Mouse (Mus musculus) CH12.LX (cell line): ENCODE data around the gene Cyp2u1. TPM values are rescaled to one million over a fixed set of nuclear protein-coding genes. Genes with fewer than 3 reads are reported as not detected.

Experiments
- DNase-seq: peaks from one replicate; pipeline ENCODE4 v3.0.0-alpha.2; 2013; ENCODE audit errors: extremely low read depth
- H3K27ac ChIP-seq: 2 replicates; pipeline ENCODE4 v1.5.1; 2012; ENCODE audit warnings: low read depth, mild to moderate bottlenecking, control low read depth, moderate library complexity; ENCODE audit not compliant: insufficient read depth
- H3K27me3 ChIP-seq: replicated peaks from 2 replicates; pipeline ENCODE3; 2012; ENCODE audit warnings: inconsistent platforms
- H3K36me3 ChIP-seq, 2 experiments: replicated peaks in 1 of 2; 2 replicates each; pipeline versions ENCODE3 to v1.6.1; 2012; ENCODE audit warnings: inconsistent platforms in 1 of 2, low read length in 1 of 2, mild to moderate bottlenecking in 1 of 2, mixed read lengths in 1 of 2, moderate library complexity in 1 of 2; ENCODE audit not compliant: control insufficient read depth in 1 of 2, insufficient read depth in 1 of 2
- H3K4me1 ChIP-seq, 2 experiments: 2 replicates each; pipeline ENCODE4 v1.6.1; 2012; ENCODE audit warnings: inconsistent platforms in 1 of 2, moderate library complexity in 1 of 2; ENCODE audit not compliant: insufficient read depth in 2 of 2, control insufficient read depth in 1 of 2
- H3K4me2 ChIP-seq: 2 replicates; pipeline ENCODE4 v1.6.1; 2012; ENCODE audit warnings: low read depth, mild to moderate bottlenecking, control low read depth; ENCODE audit not compliant: poor library complexity, insufficient read depth, severe bottlenecking
- H3K4me3 ChIP-seq, 3 experiments: fragments of 150-350 bp in 1 of 3; sonication (generic) in 1 of 3; replicated peaks in 1 of 3; 2 replicates each; pipeline versions ENCODE3 to v1.5.1; 2011 to 2012; ENCODE audit warnings: low read depth in 2 of 3, low read length in 2 of 3, mild to moderate bottlenecking in 2 of 3, moderate library complexity in 2 of 3, control low read depth in 1 of 3, improper control_type of control experiment in 1 of 3, inconsistent platforms in 1 of 3, mixed read lengths in 1 of 3; ENCODE audit not compliant: poor library complexity in 1 of 3
- H3K79me2 ChIP-seq: replicated peaks from 2 replicates; pipeline ENCODE4 v1.6.1; 2012; ENCODE audit warnings: mild to moderate bottlenecking, moderate library complexity; ENCODE audit not compliant: control insufficient read depth, poor library complexity, insufficient read depth, severe bottlenecking; ENCODE audit errors: extremely low read depth
- H3K9ac ChIP-seq: 2 replicates; pipeline ENCODE4 v1.6.1; 2012; ENCODE audit warnings: low read depth, mild to moderate bottlenecking, control low read depth, moderate library complexity; ENCODE audit not compliant: insufficient read depth
- H3K9me3 ChIP-seq: replicated peaks from 2 replicates; pipeline ENCODE3; 2012; ENCODE audit warnings: low read length, inconsistent platforms, mixed read lengths
- BHLHE40 ChIP-seq: IDR thresholded peaks from 2 replicates; pipeline ENCODE4 v1.6.1; 2011; ENCODE audit warnings: mild to moderate bottlenecking, low read depth, low read length, improper control_type of control experiment
- CHD1 ChIP-seq: IDR thresholded peaks from 2 replicates; pipeline ENCODE4 v1.6.1; 2012; ENCODE audit warnings: low read depth, low read length, improper control_type of control experiment, inconsistent platforms
- CHD2 ChIP-seq: IDR thresholded peaks from 2 replicates; pipeline ENCODE4 v1.6.1; 2011; ENCODE audit warnings: low read length, improper control_type of control experiment
- CTCF ChIP-seq, 2 experiments: IDR thresholded peaks in 1 of 2; conservative IDR thresholded peaks in 1 of 2; 2 replicates each; pipeline ENCODE4 v1.5.1; 2011 to 2012; ENCODE audit warnings: low read depth in 2 of 2, low read length in 2 of 2, improper control_type of control experiment in 1 of 2, inconsistent platforms in 1 of 2, mild to moderate bottlenecking in 1 of 2, moderate library complexity in 1 of 2
- E2F4 ChIP-seq: IDR thresholded peaks from 2 replicates; pipeline ENCODE4 v1.6.1; 2011; ENCODE audit warnings: low read depth, low read length, improper control_type of control experiment; ENCODE audit not compliant: insufficient replicate concordance
- EP300 ChIP-seq: IDR thresholded peaks from 2 replicates; pipeline ENCODE4 v1.6.1; 2011; ENCODE audit warnings: low read length, improper control_type of control experiment
- IRF4 ChIP-seq: IDR thresholded peaks from 2 replicates; pipeline ENCODE4 v1.6.1; 2014; ENCODE audit warnings: low read depth, mild to moderate bottlenecking, inconsistent platforms, low read length, improper control_type of control experiment
- JUN ChIP-seq: IDR thresholded peaks from 2 replicates; pipeline ENCODE4 v1.6.1; 2011; ENCODE audit warnings: low read depth, mild to moderate bottlenecking, low read length, improper control_type of control experiment, moderate library complexity; ENCODE audit not compliant: insufficient read depth
- JUND ChIP-seq: conservative IDR thresholded peaks from 2 replicates; pipeline ENCODE4 v1.6.1; 2011; ENCODE audit warnings: low read depth, low read length, improper control_type of control experiment
- MAFK ChIP-seq: IDR thresholded peaks from 2 replicates; pipeline ENCODE4 v1.6.1; 2011; ENCODE audit warnings: low read length, improper control_type of control experiment; ENCODE audit not compliant: insufficient replicate concordance
- MAZ ChIP-seq: IDR thresholded peaks from 2 replicates; pipeline ENCODE4 v1.6.1; 2012; ENCODE audit warnings: low read depth, mild to moderate bottlenecking, inconsistent platforms, low read length, improper control_type of control experiment, moderate library complexity
- MXI1 ChIP-seq: IDR thresholded peaks from 2 replicates; pipeline ENCODE4 v1.6.1; 2011; ENCODE audit warnings: mild to moderate bottlenecking, low read depth, low read length, improper control_type of control experiment
- MYC ChIP-seq: IDR thresholded peaks from 2 replicates; pipeline ENCODE4 v1.6.1; 2011; ENCODE audit warnings: low read depth, mild to moderate bottlenecking, improper control_type of control experiment, low read length
- NELFE ChIP-seq: IDR thresholded peaks from 2 replicates; pipeline ENCODE4 v1.6.1; 2011; ENCODE audit warnings: low read depth, low read length, improper control_type of control experiment
- NRF1 ChIP-seq: IDR thresholded peaks from 2 replicates; pipeline ENCODE4 v1.6.1; 2014; ENCODE audit warnings: low read depth, mild to moderate bottlenecking, inconsistent platforms, low read length, improper control_type of control experiment, moderate library complexity
- POLR2A ChIP-seq: IDR thresholded peaks from 2 replicates; pipeline ENCODE4 v1.6.1; 2011; ENCODE audit warnings: low read depth, mild to moderate bottlenecking, improper control_type of control experiment, low read length
- POLR2AphosphoS2 ChIP-seq: IDR thresholded peaks from 2 replicates; pipeline ENCODE4 v1.6.1; 2011; ENCODE audit warnings: low read depth, low read length, improper control_type of control experiment
- RCOR1 ChIP-seq: conservative IDR thresholded peaks from 2 replicates; pipeline ENCODE4 v1.6.1; 2012; ENCODE audit warnings: low read depth, mild to moderate bottlenecking, inconsistent platforms, low read length, improper control_type of control experiment
- SIN3A ChIP-seq: IDR thresholded peaks from 2 replicates; pipeline ENCODE4 v1.6.1; 2012; ENCODE audit warnings: low read length, improper control_type of control experiment, inconsistent platforms
- SMC3 ChIP-seq: IDR thresholded peaks from 2 replicates; pipeline ENCODE4 v1.6.1; 2011; ENCODE audit warnings: low read depth, low read length, improper control_type of control experiment
- TBP ChIP-seq: conservative IDR thresholded peaks from 2 replicates; pipeline ENCODE4 v1.6.1; 2011; ENCODE audit warnings: low read depth, low read length, improper control_type of control experiment
- TCF12 ChIP-seq: IDR thresholded peaks from 2 replicates; pipeline ENCODE4 v1.6.1; 2014; ENCODE audit warnings: low read depth, mild to moderate bottlenecking, inconsistent platforms, low read length, improper control_type of control experiment
- UBTF ChIP-seq: IDR thresholded peaks from 2 replicates; pipeline ENCODE4 v1.6.1; 2012; ENCODE audit warnings: low read depth, mild to moderate bottlenecking, inconsistent platforms, low read length, improper control_type of control experiment, moderate library complexity
- USF1 ChIP-seq: IDR thresholded peaks from 2 replicates; pipeline ENCODE4 v1.6.1; 2014; ENCODE audit warnings: low read depth, mild to moderate bottlenecking, inconsistent platforms, low read length, improper control_type of control experiment
- ZKSCAN1 ChIP-seq: IDR thresholded peaks from 2 replicates; pipeline ENCODE4 v1.6.1; 2012; ENCODE audit warnings: low read depth, inconsistent platforms, low read length, improper control_type of control experiment, borderline replicate concordance
- ZNF384 ChIP-seq: IDR thresholded peaks from 2 replicates; pipeline ENCODE4 v1.6.1; 2012; ENCODE audit warnings: low read depth, low read length, improper control_type of control experiment, inconsistent platforms
- dilution Hi-C: fragments of 300-500 bp; cut with MboI; formaldehyde crosslinking; loops from 2 replicates; pipeline ENCODE4 v1.14.3; 2020; ENCODE audit warnings: low sequenced_read_pairs; ENCODE audit not compliant: extremely low pct_unique_long_range_greater_than_20kb, extremely low pct_ligation_motif_present
- in situ Hi-C: fragments of 300-500 bp; cut with MboI; formaldehyde crosslinking; loops from 3 replicates; pipeline ENCODE4 v1.14.3; 2019; ENCODE audit warnings: low sequenced_read_pairs, low pct_ligation_motif_present, low pct_unique_long_range_greater_than_20kb, mixed read lengths
- polyA plus RNA-seq: library from polyadenylated mRNA; unstranded; fragments of >175 nt; gene quantifications from 2 replicates; pipeline ENCODE4 v1.2.1, GENCODE M21; 2012; ENCODE audit warnings: low read depth; ENCODE audit not compliant: insufficient read length
- total RNA-seq, 2 experiments: library from RNA; depleted of rRNA; stranded (reverse); fragments of 300-350 nt in 1 of 2; fragments of >200 nt in 1 of 2; gene quantifications; 2 replicates each; pipeline ENCODE4 v1.2.3; 2012 to 2014

Cyp2u1 gene
- total RNA-seq (2012; rRNA removed) (1.3 and 2.0 TPM in 2 replicates), total RNA-seq (2014; rRNA removed) (0.50 and 0.60 TPM in 2 replicates), polyA plus RNA-seq (0.52 and 0.54 TPM in 2 replicates)

- H3K4me3 ChIP-seq, result peak within 1 kb of the TSS; percentile 51 to 90 (median 67)
- dilution Hi-C loops, result no loop called here
- H3K27ac ChIP-seq, result no peak within 1 kb of the TSS
- H3K9ac ChIP-seq, result peak within 1 kb of the TSS; percentile 39
- peak within 1 kb of the TSS; percentile 68 for H3K4me2 ChIP-seq
- H3K27me3 ChIP-seq, result no peaks in the 10 kb centered on the region
- in situ Hi-C loops, result loop anchor here (5.0 kb wide), 1 partner anchor 255 kb away; no protein-coding TSS in a partner anchor
- H3K9me3 ChIP-seq, result no peaks in the 10 kb centered on the region
- DNase-seq, result peak; percentile 85
- TF ChIP-seq SIN3A, result 0 out of 2 replicates have a peak, but pooled peaks have one; percentile 16
- TF ChIP-seq CHD2, result peak; percentile 91
- TF ChIP-seq CTCF (conservative IDR thresholded peaks at IDR 0.05 in 1 of 2, IDR thresholded peaks at IDR 0.05 in 1 of 2; ENCODE audit: low read depth in 2 of 2, low read length in 2 of 2), result no peak
- TF ChIP-seq JUN, result no peak
- peak; percentile 41; the same call in 1 of the 2 replicates for TF ChIP-seq MXI1
- peak; percentile 22; the same call in 1 of the 2 replicates for TF ChIP-seq TCF12
- peak; percentile 43; the same call in 1 of the 2 replicates for TF ChIP-seq NRF1
- TF ChIP-seq JUND, result no peak
- TF ChIP-seq NELFE, result no peak
- TF ChIP-seq EP300, result no peak
- TF ChIP-seq BHLHE40, result peak; percentile 53
- no peak for TF ChIP-seq SMC3
- 0 out of 2 replicates have a peak, but pooled peaks have one; percentile 65 for TF ChIP-seq UBTF
- TF ChIP-seq CHD1, result no peak
- TF ChIP-seq IRF4, result 0 out of 2 replicates have a peak, but pooled peaks have one; percentile 17
- no peak for TF ChIP-seq RCOR1
- TF ChIP-seq MYC, result no peak
- peak; percentile 58 for TF ChIP-seq POLR2A
- H3K36me3 ChIP-seq, result no peaks in the 10 kb centered on the region
- H3K4me1 ChIP-seq, result peaks cover 6 to 24% of the 10 kb centered on the region in 2 experiments
- H3K79me2 ChIP-seq, result no peaks in the 10 kb centered on the region
These were observed at the start of gene Cyp2u1 for GRCm38 (mm10) chr3:131302452-131303319. Cyp2u1 (minus strand) TSS chr3:131303227.

- Histone ChIP-seq H3K27me3 (no peaks in the 10 kb centered on the region), H3K36me3 (no peaks in the 10 kb centered on the region), H3K4me2 (no peak overlapping the region), H3K9ac (no peak overlapping the region), H3K4me3 (no peak overlapping the region), H3K79me2 (no peaks in the 10 kb centered on the region), H3K9me3 (no peaks in the 10 kb centered on the region), H3K27ac (no peak overlapping the region), H3K4me1 (no peaks in the 10 kb centered on the region)
- TF ChIP-seq USF1, result no peak
- no peak for TF ChIP-seq SMC3
- no peak for TF ChIP-seq JUND
- TF ChIP-seq ZNF384, result no peak
- TF ChIP-seq MXI1, result no peak
- no peak for TF ChIP-seq POLR2AphosphoS2
- TF ChIP-seq MAZ, result no peak
- no peak for TF ChIP-seq E2F4
- no peak for TF ChIP-seq MYC
- TF ChIP-seq POLR2A, result no peak
- no peak for TF ChIP-seq RCOR1
- TF ChIP-seq TBP, result no peak
- no peak for TF ChIP-seq MAFK
- no peak for TF ChIP-seq CHD1
- no peak for TF ChIP-seq CTCF (conservative IDR thresholded peaks at IDR 0.05 in 1 of 2, IDR thresholded peaks at IDR 0.05 in 1 of 2; ENCODE audit: low read depth in 2 of 2, low read length in 2 of 2)
- no peak for TF ChIP-seq ZKSCAN1
- TF ChIP-seq EP300, result no peak
- dilution Hi-C loops, result no loop called here
- no peak for DNase-seq
- in situ Hi-C loops, result no loop called here
These were observed 47.5 kb upstream of the Cyp2u1 start for GRCm38 (mm10) chr3:131350539-131350938.
